Mouse (Mus musculus) liver, embryonic 15.5 days (tissue): ENCODE results near the gene Phyhipl. TPM values are rescaled to one million over a fixed set of nuclear protein-coding genes. Genes with fewer than 3 reads are reported as not detected.

Experiments
- ATAC-seq: fragments of 200-750 bp; cut with Nextera tagmentation; 2 replicates; pipeline ENCODE4 v1.8.0; 2017; ENCODE audit warnings: moderate number of reproducible peaks, mild to moderate bottlenecking, moderate library complexity; ENCODE audit not compliant: insufficient read depth
- H3K27ac ChIP-seq: fragments of 300-500 bp; sonication (generic); replicated peaks from 2 replicates; pipeline ENCODE4 v1.5.1; 2015; ENCODE audit warnings: mild to moderate bottlenecking, inconsistent platforms
- H3K27me3 ChIP-seq: fragments of 300-500 bp; sonication (generic); 2 replicates; pipeline ENCODE4 v1.6.1; 2015; ENCODE audit warnings: mild to moderate bottlenecking, inconsistent platforms
- H3K36me3 ChIP-seq: fragments of 300-500 bp; sonication (generic); replicated peaks from 2 replicates; pipeline ENCODE4 v1.6.1; 2015; ENCODE audit warnings: moderate library complexity, mild to moderate bottlenecking, inconsistent platforms
- H3K4me1 ChIP-seq: fragments of 300-500 bp; sonication (generic); replicated peaks from 2 replicates; pipeline ENCODE4 v1.6.1; 2015; ENCODE audit warnings: inconsistent platforms
- H3K4me2 ChIP-seq: fragments of 300-500 bp; sonication (generic); 2 replicates; pipeline ENCODE4 v1.6.1; 2015; ENCODE audit warnings: moderate library complexity, mild to moderate bottlenecking, inconsistent platforms
- H3K4me3 ChIP-seq: fragments of 300-500 bp; sonication (generic); replicated peaks from 2 replicates; pipeline ENCODE4 v1.5.1; 2015; ENCODE audit warnings: mild to moderate bottlenecking, inconsistent platforms
- H3K9ac ChIP-seq: fragments of 300-500 bp; sonication (generic); 2 replicates; pipeline ENCODE4 v1.6.1; 2015; ENCODE audit warnings: moderate library complexity, mild to moderate bottlenecking, inconsistent platforms
- H3K9me3 ChIP-seq: fragments of 300-500 bp; sonication (generic); replicated peaks from 2 replicates; pipeline ENCODE4 v1.6.1; 2016; ENCODE audit warnings: inconsistent platforms
- WGBS: fragments of 180-500 bp; shearing (Covaris S2); methylation state at CpG from one replicate; pipeline ENCODE4 v1.1.7; 2015; ENCODE audit warnings: mixed read lengths; ENCODE audit not compliant: insufficient replicate concordance; 5-methylcytosine and 5-hydroxymethylcytosine counted together
- polyA plus RNA-seq: library from polyadenylated mRNA; unstranded; fragments of >200 nt; fragmentation: Nextera tagmentation; extraction: Ambion mirVana; gene quantifications from 2 replicates; pipeline ENCODE4 v1.2.1, GENCODE M21; 2015

Phyhipl gene
- polyA plus RNA-seq, 1 experiment from 2014 or later, result 0.08 TPM

DNA sequence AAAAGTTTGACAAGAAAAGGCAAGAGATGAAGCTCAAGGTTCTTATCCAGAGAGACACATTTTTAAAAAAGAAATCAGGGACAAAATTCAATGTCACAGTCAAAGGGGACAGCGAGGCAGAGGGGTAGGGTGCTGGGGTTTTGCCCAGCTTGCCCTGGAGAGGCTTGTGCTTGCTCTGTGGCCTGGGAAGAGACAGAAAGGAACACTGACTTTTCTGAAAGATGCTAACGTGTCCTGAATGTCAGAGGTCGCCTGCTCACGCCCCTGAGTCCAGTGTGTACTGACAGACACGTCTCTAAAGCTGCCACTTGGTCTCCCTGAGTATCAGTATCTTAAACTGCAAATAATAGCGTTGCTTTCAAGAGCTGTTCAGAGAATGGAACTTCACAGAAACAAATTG lies 507 bp upstream of the Phyhipl start:
- no peaks in the 10 kb centered on the region for H3K9me3 ChIP-seq
- H3K27me3 ChIP-seq, result no peaks in the 10 kb centered on the region
- no peaks in the 10 kb centered on the region for H3K36me3 ChIP-seq
- H3K27ac ChIP-seq, result no peak overlapping the region
- no peaks in the 10 kb centered on the region for H3K4me1 ChIP-seq
- 47% methylated on average over 6 of the region's 6 CpGs for WGBS
- H3K9ac ChIP-seq, result no peak overlapping the region
- H3K4me3 ChIP-seq, result no peak overlapping the region
- no peak overlapping the region for H3K4me2 ChIP-seq
- ATAC-seq, result no peak

DNA sequence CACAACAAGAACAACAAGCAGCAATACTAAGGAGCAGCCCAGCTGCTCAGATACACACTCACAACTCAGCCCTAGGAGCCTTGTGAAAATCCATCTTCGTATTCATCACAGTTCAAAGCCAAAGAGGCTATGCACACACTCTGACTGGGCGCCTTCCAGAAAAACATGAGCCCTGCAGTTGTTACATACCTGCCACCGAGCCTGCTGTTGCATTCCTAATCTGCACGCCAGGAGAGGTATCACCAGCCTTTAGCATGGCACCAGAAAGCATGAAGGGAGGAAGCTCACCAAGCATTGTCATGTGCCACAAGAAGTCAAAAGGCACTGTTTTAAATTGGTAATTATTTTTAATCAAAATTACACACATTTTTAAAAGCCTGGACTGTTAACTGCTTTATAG lies 1.1 kb downstream of the Phyhipl start:
- Histone ChIP-seq H3K4me3 (no peak overlapping the region), H3K4me2 (no peak overlapping the region), H3K9me3 (no peaks in the 10 kb centered on the region), H3K4me1 (no peaks in the 10 kb centered on the region), H3K27me3 (no peaks in the 10 kb centered on the region), H3K9ac (no peak overlapping the region), H3K36me3 (no peaks in the 10 kb centered on the region), H3K27ac (no peak overlapping the region)
- 51% methylated on average over 4 of the region's 4 CpGs for WGBS
- ATAC-seq, result no peak

GRCm38 (mm10) chr10:70654139-70654538 lies 1.6 kb downstream of the Phyhipl start:
- ATAC-seq, result no peak
- Histone ChIP-seq H3K4me2 (no peak overlapping the region), H3K4me1 (no peaks in the 10 kb centered on the region), H3K36me3 (no peaks in the 10 kb centered on the region), H3K9ac (no peak overlapping the region), H3K4me3 (no peak overlapping the region), H3K27ac (no peak overlapping the region), H3K27me3 (no peaks in the 10 kb centered on the region), H3K9me3 (no peaks in the 10 kb centered on the region)
- WGBS, result 47% methylated on average over 3 of the region's 3 CpGs

DNA sequence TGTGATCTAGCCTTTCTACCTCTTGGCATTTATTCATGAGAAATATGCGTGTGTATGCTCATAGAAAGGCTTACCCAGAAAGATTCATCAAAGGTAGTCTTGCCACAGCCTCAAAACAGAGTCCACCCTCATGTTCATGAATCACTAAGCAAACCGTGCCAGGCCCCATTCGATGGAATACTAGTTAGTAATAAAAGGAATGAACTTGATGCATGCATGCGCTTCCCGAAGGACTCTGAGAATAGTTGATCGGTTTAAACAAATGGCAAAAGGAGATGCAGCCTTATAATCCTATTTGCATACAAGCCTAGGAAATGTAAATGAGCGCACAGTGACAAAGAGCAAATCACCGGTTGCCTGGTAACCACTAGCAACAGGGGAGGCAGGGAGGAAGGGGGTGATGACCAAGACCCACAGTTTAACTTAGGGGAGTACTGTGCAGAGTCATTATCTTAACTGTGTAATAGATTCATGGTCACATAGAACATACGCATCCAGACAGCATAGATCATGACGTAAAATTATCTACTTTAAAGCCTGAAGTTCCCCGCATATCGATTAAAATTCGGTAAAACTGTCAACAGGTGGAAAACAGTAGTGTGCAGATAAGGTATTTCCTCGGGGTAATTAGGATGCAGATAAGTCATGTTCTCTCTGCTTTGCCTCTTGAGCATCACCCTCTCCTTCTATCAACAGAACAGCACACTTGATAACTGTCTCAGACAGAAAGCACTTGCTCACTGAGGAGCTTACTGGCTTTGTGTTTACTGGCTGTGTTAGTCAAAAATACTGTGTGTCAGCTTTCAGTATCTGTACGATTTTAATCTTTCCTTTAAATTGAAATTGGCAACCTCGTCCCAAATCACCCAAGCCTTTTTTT lies 3.8 kb downstream of the Phyhipl start:
- Histone ChIP-seq H3K9ac (no peak overlapping the region), H3K27ac (no peak overlapping the region), H3K4me2 (no peak overlapping the region), H3K4me1 (no peaks in the 10 kb centered on the region), H3K4me3 (no peak overlapping the region), H3K27me3 (no peaks in the 10 kb centered on the region), H3K9me3 (no peaks in the 10 kb centered on the region), H3K36me3 (no peaks in the 10 kb centered on the region)
- ATAC-seq, result no peak
- 40% methylated on average over 16 of the region's 16 CpGs for WGBS

GRCm38 (mm10) chr10:70648831-70649230 lies 6.9 kb downstream of the Phyhipl start:
- 65% methylated on average over 5 of the region's 5 CpGs for WGBS

DNA sequence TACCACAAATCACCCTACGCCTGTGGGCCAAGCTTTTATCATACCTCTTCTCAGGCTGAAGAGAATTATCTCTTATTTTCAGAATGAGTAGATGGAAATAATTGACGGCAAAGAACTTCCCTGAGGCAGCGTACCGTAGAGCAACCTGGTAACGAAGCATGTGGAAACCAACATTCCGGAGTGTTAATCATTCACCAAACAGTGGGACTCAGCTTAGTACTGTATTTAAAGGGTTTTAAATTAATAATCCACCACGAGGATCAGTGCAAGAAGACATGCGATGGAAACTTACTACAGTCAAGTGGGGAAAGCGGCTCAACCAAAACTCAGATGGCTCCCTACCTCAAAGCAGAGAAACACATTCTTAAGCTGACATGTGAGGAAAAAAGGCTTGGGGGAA lies 12.6 kb downstream of the Phyhipl start:
- H3K27ac ChIP-seq, result no peak overlapping the region
- no peaks in the 10 kb centered on the region for H3K4me1 ChIP-seq
- ATAC-seq, result no peak
- H3K36me3 ChIP-seq, result no peaks in the 10 kb centered on the region
- no peak overlapping the region for H3K4me3 ChIP-seq
- no peak overlapping the region for H3K9ac ChIP-seq
- H3K27me3 ChIP-seq, result no peaks in the 10 kb centered on the region
- whole genome bisulfite sequencing, result 73% methylated on average over 9 of the region's 9 CpGs
- H3K9me3 ChIP-seq, result no peaks in the 10 kb centered on the region
- H3K4me2 ChIP-seq, result no peak overlapping the region

More at GRCm38 (mm10) chr10:70648831-70649230, 6.9 kb downstream of the Phyhipl start:
- Histone ChIP-seq H3K4me2 (no peak overlapping the region), H3K27ac (no peak overlapping the region), H3K36me3 (no peaks in the 10 kb centered on the region), H3K9me3 (no peaks in the 10 kb centered on the region), H3K27me3 (no peaks in the 10 kb centered on the region), H3K9ac (no peak overlapping the region), H3K4me3 (no peak overlapping the region), H3K4me1 (no peaks in the 10 kb centered on the region)
- no peak for ATAC-seq

DNA sequence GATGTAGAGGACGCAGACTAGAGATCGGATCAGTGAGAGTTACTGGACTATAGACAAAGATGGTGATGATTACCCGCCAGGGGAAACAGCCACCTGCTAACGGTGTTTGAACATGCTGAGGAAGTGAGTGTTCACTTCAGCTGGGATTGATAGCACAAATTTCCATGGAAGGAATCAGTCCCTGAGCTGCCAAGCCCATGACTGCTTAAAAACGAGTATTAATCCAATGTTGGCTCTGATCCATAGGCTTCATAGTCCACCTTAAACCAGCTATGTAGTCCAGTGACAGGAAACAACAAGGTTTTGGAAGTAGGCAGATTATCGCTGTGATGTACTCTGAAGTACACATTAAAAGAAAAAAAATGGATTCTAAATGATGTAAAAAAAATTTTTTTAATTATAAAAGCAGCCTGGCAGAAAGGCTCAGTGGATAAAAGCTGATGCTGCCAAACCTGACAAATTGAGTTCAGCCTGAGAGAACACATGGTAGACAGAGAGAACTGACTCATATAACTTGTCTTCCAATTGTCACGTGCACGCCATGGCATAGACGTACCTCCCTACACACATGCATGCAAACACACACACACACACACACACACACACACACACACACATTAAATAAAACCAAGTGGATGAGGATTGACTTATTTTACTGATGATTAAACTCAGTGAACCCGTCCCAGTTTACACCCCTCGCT lies 14.7 kb downstream of the Phyhipl start:
- Histone ChIP-seq H3K4me3 (no peak overlapping the region), H3K36me3 (no peaks in the 10 kb centered on the region), H3K27ac (no peak overlapping the region), H3K4me2 (no peak overlapping the region), H3K9ac (no peak overlapping the region), H3K27me3 (no peaks in the 10 kb centered on the region), H3K4me1 (no peaks in the 10 kb centered on the region), H3K9me3 (no peaks in the 10 kb centered on the region)
- WGBS, result 68% methylated on average over 11 of the region's 11 CpGs
- no peak for ATAC-seq

DNA sequence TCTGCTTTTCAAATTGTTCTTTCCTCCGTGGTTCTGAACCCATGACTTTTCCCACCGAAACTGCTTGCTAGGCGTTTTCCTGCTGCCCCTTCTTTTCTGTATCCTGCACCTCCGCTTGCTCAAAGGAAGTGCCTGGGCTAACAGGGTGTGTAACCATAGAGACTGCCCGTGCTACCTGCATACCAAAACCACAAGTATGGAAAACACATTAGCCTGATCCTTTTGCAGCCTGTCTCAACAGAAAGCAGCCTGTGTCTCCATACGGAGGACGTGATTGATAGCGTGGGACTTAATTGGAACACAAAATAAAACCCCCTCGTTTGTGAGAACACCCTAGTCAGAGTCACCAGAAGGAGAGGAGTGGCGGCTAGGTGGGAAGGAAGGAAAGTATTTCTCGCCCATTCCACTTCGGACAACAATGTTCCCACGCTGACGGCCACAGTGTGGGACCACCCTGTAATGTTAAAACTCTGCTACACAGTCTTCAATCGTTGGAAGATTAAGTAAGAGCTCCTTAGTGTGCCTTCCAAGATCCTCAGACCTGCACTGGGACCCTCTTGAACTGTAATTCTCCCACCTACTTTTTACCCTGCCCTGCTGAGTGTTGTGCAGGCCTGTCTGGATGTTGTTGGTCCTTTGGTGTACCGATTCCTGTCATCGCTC lies 15.6 kb downstream of the Phyhipl start:
- H3K4me1 ChIP-seq, result no peaks in the 10 kb centered on the region
- H3K36me3 ChIP-seq, result no peaks in the 10 kb centered on the region
- no peak overlapping the region for H3K9ac ChIP-seq
- H3K4me3 ChIP-seq, result no peak overlapping the region
- H3K27ac ChIP-seq, result no peak overlapping the region
- H3K27me3 ChIP-seq, result no peaks in the 10 kb centered on the region
- no peak overlapping the region for H3K4me2 ChIP-seq
- no peak for ATAC-seq
- no peaks in the 10 kb centered on the region for H3K9me3 ChIP-seq
- WGBS, result 55% methylated on average over 17 of the region's 17 CpGs

GRCm38 (mm10) chr10:70637640-70638328 lies 18.0 kb downstream of the Phyhipl start:
- Histone ChIP-seq H3K9ac (no peak overlapping the region), H3K4me2 (no peak overlapping the region), H3K36me3 (no peaks in the 10 kb centered on the region), H3K9me3 (no peaks in the 10 kb centered on the region), H3K4me1 (no peaks in the 10 kb centered on the region), H3K27me3 (no peaks in the 10 kb centered on the region), H3K27ac (no peak overlapping the region), H3K4me3 (no peak overlapping the region)
- WGBS, result 64% methylated on average over 12 of the region's 12 CpGs
- no peak for ATAC-seq

GRCm38 (mm10) chr10:70635261-70635660 lies 20.5 kb downstream of the Phyhipl start:
- H3K9me3 ChIP-seq, result no peaks in the 10 kb centered on the region
- H3K27me3 ChIP-seq, result no peaks in the 10 kb centered on the region
- no peak overlapping the region for H3K4me2 ChIP-seq
- no peak overlapping the region for H3K9ac ChIP-seq
- ATAC-seq, result no peak
- H3K4me3 ChIP-seq, result no peak overlapping the region
- WGBS, result 45% methylated on average over 1 of the region's 1 CpGs
- no peaks in the 10 kb centered on the region for H3K4me1 ChIP-seq
- H3K27ac ChIP-seq, result no peak overlapping the region
- H3K36me3 ChIP-seq, result no peaks in the 10 kb centered on the region

DNA sequence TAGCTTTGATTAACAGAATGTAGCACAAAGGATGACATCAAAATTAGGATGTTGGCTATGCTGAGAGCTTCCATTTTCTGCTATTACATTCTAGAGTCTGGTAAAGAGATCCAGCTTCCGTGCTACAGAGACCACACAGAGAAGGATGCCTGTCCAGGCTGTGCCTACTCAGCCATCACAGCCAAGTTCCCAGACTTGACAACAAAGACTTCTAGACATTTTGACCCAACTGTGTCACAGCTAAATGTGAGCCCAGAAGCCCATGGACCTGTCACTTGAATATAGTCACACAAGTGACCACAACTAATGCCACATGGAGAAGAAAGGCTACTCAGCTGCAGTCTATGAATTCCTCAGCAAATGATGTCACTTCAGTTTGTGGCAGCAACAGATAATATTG lies 24.6 kb downstream of the Phyhipl start:
- Histone ChIP-seq H3K4me1 (no peaks in the 10 kb centered on the region), H3K9ac (no peak overlapping the region), H3K27me3 (no peaks in the 10 kb centered on the region), H3K4me3 (no peak overlapping the region), H3K4me2 (no peak overlapping the region), H3K9me3 (no peaks in the 10 kb centered on the region), H3K27ac (no peak overlapping the region), H3K36me3 (no peaks in the 10 kb centered on the region)
- ATAC-seq, result no peak
- 81% methylated on average over 1 of the region's 1 CpGs for WGBS
